Mouse (Mus musculus): ENCODE measurements at regions not wholly inside any gene's neighbourhood (a gene's known extent, or its start where the extent isn't known, plus 50 kb on each side); places are given as distances from the start of the nearest gene placed in this dataset.
A peak's percentile ranks its signal among the peaks of the same experiment; 100 is the strongest.

GRCm38 (mm10) chr15:30029257-30029899, 143.0 kb upstream of the Ctnnd2 start:
- peak; percentile 69 for TF ChIP-seq CTCF (IDR thresholded peaks at IDR 0.05)
- no peak for TF ChIP-seq POLR2A (IDR thresholded peaks at IDR 0.05; ENCODE audit: insufficient read depth, low read depth, low read length)
